Mouse (Mus musculus) intestine, embryonic 15.5 days (tissue): Measurements from ENCODE around the gene Man1a2. TPM values are rescaled to one million over a fixed set of nuclear protein-coding genes. Genes with fewer than 3 reads are reported as not detected.

ENCODE experiments used
- ATAC-seq: fragments of 200-750 bp; cut with Nextera tagmentation; 2 replicates; pipeline ENCODE4 v1.8.0; 2017; ENCODE audit warnings: moderate TSS enrichment, moderate library complexity
- H3K27ac ChIP-seq: fragments of 300-500 bp; sonication (generic); 2 replicates; pipeline ENCODE4 v1.5.1; 2015; ENCODE audit warnings: mild to moderate bottlenecking, inconsistent platforms
- H3K27me3 ChIP-seq: fragments of 300-500 bp; sonication (generic); replicated peaks from 2 replicates; pipeline ENCODE4 v1.6.1; 2015; ENCODE audit warnings: inconsistent platforms
- H3K36me3 ChIP-seq: fragments of 300-500 bp; sonication (generic); 2 replicates; pipeline ENCODE4 v1.6.1; 2015; ENCODE audit warnings: inconsistent platforms
- H3K4me1 ChIP-seq: fragments of 300-500 bp; sonication (generic); replicated peaks from 2 replicates; pipeline ENCODE4 v1.6.1; 2015; ENCODE audit warnings: inconsistent platforms
- H3K4me2 ChIP-seq: fragments of 300-500 bp; sonication (generic); replicated peaks from 2 replicates; pipeline ENCODE4 v1.6.1; 2015; ENCODE audit warnings: mild to moderate bottlenecking, inconsistent platforms
- H3K4me3 ChIP-seq: fragments of 300-500 bp; sonication (generic); replicated peaks from 2 replicates; pipeline ENCODE4 v1.5.1; 2015; ENCODE audit warnings: inconsistent platforms
- H3K9ac ChIP-seq: fragments of 300-500 bp; sonication (generic); 2 replicates; pipeline ENCODE4 v1.6.1; 2015; ENCODE audit warnings: inconsistent platforms
- H3K9me3 ChIP-seq: fragments of 300-500 bp; sonication (generic); 2 replicates; pipeline ENCODE4 v1.6.1; 2016; ENCODE audit warnings: inconsistent platforms
- WGBS: fragments of 180-500 bp; shearing (Covaris S2); methylation state at CpG from one replicate; pipeline ENCODE4 v1.1.7; 2015; 5-methylcytosine and 5-hydroxymethylcytosine counted together
- polyA plus RNA-seq: library from polyadenylated mRNA; unstranded; fragments of >200 nt; fragmentation: Nextera tagmentation; extraction: Ambion mirVana; gene quantifications from 2 replicates; pipeline ENCODE4 v1.2.1, GENCODE M21; 2015

The Man1a2 gene
- polyA plus RNA-seq, 1 experiment from 2014 or later, result 88.8 TPM

GRCm38 (mm10) chr3:100681448-100682092 lies 3.7 kb downstream of the Man1a2 start:
- H3K27ac ChIP-seq, result no peak overlapping the region
- peak overlapping the region; percentile 30; the same call in 1 of the 2 replicates for H3K9ac ChIP-seq
- H3K4me1 ChIP-seq, result peaks cover 10% of the 10 kb centered on the region
- 13% methylated on average over 11 of the region's 11 CpGs for WGBS
- H3K36me3 ChIP-seq, result no peaks in the 10 kb centered on the region
- H3K9me3 ChIP-seq, result no peaks in the 10 kb centered on the region
- H3K4me3 ChIP-seq, result peak overlapping the region; percentile 24; the same call in 1 of the 2 replicates
- no peak for ATAC-seq
- H3K4me2 ChIP-seq, result peak overlapping the region; percentile 64
- no peaks in the 10 kb centered on the region for H3K27me3 ChIP-seq

GRCm38 (mm10) chr3:100680226-100680625 lies 5.1 kb downstream of the Man1a2 start:
- no peak overlapping the region for H3K4me2 ChIP-seq
- 80% methylated on average over 2 of the region's 2 CpGs for WGBS

GRCm38 (mm10) chr3:100678951-100679570 lies 6.2 kb downstream of the Man1a2 start:
- Histone ChIP-seq H3K4me2 (no peak overlapping the region), H3K9me3 (no peaks in the 10 kb centered on the region), H3K27me3 (no peaks in the 10 kb centered on the region), H3K27ac (no peak overlapping the region), H3K4me3 (no peak overlapping the region), H3K9ac (no peak overlapping the region), H3K4me1 (peaks cover 10% of the 10 kb centered on the region), H3K36me3 (no peaks in the 10 kb centered on the region)
- ATAC-seq, result no peak
- 87% methylated on average over 6 of the region's 6 CpGs for WGBS

More at GRCm38 (mm10) chr3:100680226-100680625, 5.1 kb downstream of the Man1a2 start:
- Histone ChIP-seq H3K9me3 (no peaks in the 10 kb centered on the region), H3K27ac (no peak overlapping the region), H3K4me3 (no peak overlapping the region), H3K4me1 (peaks cover 10% of the 10 kb centered on the region), H3K27me3 (no peaks in the 10 kb centered on the region), H3K9ac (no peak overlapping the region), H3K36me3 (no peaks in the 10 kb centered on the region)
- ATAC-seq, result no peak

DNA sequence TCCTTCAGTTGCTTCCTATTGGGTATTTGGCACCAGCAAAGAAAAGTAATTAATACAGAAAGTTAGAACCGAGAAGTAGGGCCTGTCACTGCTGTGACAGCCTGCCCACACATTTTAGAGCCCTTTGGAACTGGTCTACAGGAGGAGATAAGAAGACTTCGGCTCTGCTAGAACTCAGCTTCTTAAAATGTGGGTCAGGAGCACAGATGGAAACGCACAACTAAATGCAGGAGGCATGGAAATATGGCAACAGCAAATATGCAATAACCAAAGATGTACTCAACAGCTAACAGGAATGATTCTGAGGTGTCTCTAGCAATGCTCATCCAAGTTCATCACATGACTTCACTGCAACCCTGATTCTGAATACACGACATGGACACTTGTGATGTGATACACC lies 10.2 kb downstream of the Man1a2 start:
- Histone ChIP-seq H3K4me2 (no peak overlapping the region), H3K9me3 (no peaks in the 10 kb centered on the region), H3K27ac (no peak overlapping the region), H3K4me1 (0 out of 2 replicates have a peak, but pooled peaks cover 4% of the 10 kb centered on the region), H3K9ac (no peak overlapping the region), H3K4me3 (no peak overlapping the region), H3K36me3 (no peaks in the 10 kb centered on the region), H3K27me3 (no peaks in the 10 kb centered on the region)
- 80% methylated on average over 4 of the region's 4 CpGs for WGBS
- no peak for ATAC-seq

DNA sequence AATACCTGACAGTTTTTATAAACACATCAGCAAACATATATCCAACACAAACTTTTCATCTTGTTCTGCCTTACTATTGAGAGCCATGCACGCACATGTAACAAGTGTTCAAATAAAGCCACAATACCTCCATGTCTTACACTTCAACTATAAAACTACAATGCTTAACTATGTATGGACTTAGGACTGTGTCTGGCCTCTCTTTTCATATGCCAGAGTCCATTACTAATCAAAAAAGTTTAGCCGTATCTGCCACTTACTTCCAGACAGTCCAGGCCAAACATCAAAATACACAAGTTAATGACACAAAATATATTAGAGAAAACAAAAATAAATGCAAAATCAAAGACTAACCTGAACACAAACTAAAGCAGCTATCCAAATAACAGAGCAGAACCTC lies 14.9 kb downstream of the Man1a2 start:
- no peak overlapping the region for H3K9ac ChIP-seq
- H3K27me3 ChIP-seq, result no peaks in the 10 kb centered on the region
- H3K9me3 ChIP-seq, result no peaks in the 10 kb centered on the region
- H3K4me2 ChIP-seq, result no peak overlapping the region
- H3K4me1 ChIP-seq, result 0 out of 2 replicates have a peak, but pooled peaks cover 4% of the 10 kb centered on the region
- H3K36me3 ChIP-seq, result no peaks in the 10 kb centered on the region
- WGBS, result 70% methylated on average over 2 of the region's 2 CpGs
- no peak for ATAC-seq
- no peak overlapping the region for H3K27ac ChIP-seq
- no peak overlapping the region for H3K4me3 ChIP-seq

GRCm38 (mm10) chr3:100653291-100653690 lies 32.0 kb downstream of the Man1a2 start:
- Histone ChIP-seq H3K27ac (no peak overlapping the region), H3K9me3 (no peaks in the 10 kb centered on the region), H3K9ac (no peak overlapping the region), H3K4me3 (no peak overlapping the region), H3K27me3 (no peaks in the 10 kb centered on the region), H3K36me3 (no peaks in the 10 kb centered on the region), H3K4me1 (no peaks in the 10 kb centered on the region), H3K4me2 (no peak overlapping the region)
- ATAC-seq, result no peak
- 71% methylated on average over 1 of the region's 1 CpGs for WGBS

- Histone ChIP-seq H3K9me3 (no peaks in the 10 kb centered on the region), H3K9ac (no peak overlapping the region), H3K36me3 (no peaks in the 10 kb centered on the region), H3K4me2 (no peak overlapping the region), H3K4me3 (no peak overlapping the region), H3K27ac (no peak overlapping the region), H3K4me1 (no peaks in the 10 kb centered on the region), H3K27me3 (no peaks in the 10 kb centered on the region)
- ATAC-seq, result no peak
- WGBS, result 93% methylated on average over 8 of the region's 8 CpGs
Measured at GRCm38 (mm10) chr3:100641581-100641980, 43.7 kb downstream of the Man1a2 start.

GRCm38 (mm10) chr3:100636255-100636654 lies 49.0 kb downstream of the Man1a2 start:
- no peaks in the 10 kb centered on the region for H3K27me3 ChIP-seq
- H3K27ac ChIP-seq, result no peak overlapping the region
- 82% methylated on average over 2 of the region's 2 CpGs for WGBS
- no peak overlapping the region for H3K9ac ChIP-seq
- H3K9me3 ChIP-seq, result no peaks in the 10 kb centered on the region
- no peak overlapping the region for H3K4me3 ChIP-seq
- no peak for ATAC-seq
- no peak overlapping the region for H3K4me2 ChIP-seq
- H3K4me1 ChIP-seq, result no peaks in the 10 kb centered on the region
- H3K36me3 ChIP-seq, result no peaks in the 10 kb centered on the region

DNA sequence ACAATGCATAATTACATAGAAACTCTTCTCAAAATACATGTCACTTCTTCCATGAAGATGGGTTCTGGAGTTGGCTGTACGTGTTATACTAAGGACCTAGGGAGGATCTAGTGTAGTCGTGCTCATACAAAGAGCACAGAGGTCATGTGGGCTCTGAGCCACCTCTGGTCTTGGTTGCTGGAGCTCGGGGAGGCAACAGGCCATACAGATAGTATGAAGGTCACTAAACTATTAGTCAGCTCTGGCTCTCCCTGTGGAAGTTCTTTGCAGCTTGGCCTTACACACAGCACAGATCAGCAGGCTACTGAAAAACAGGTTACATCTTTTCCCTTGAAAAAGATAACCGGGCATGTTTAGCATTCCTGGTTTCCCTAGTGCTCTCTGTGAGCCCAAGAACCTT lies 50.5 kb downstream of the Man1a2 start:
- Histone ChIP-seq H3K36me3 (no peaks in the 10 kb centered on the region), H3K27me3 (no peaks in the 10 kb centered on the region), H3K9ac (no peak overlapping the region), H3K4me2 (no peak overlapping the region), H3K27ac (no peak overlapping the region), H3K4me1 (no peaks in the 10 kb centered on the region), H3K4me3 (no peak overlapping the region), H3K9me3 (no peaks in the 10 kb centered on the region)
- WGBS, result 86% methylated on average over 4 of the region's 4 CpGs
- ATAC-seq, result no peak

DNA sequence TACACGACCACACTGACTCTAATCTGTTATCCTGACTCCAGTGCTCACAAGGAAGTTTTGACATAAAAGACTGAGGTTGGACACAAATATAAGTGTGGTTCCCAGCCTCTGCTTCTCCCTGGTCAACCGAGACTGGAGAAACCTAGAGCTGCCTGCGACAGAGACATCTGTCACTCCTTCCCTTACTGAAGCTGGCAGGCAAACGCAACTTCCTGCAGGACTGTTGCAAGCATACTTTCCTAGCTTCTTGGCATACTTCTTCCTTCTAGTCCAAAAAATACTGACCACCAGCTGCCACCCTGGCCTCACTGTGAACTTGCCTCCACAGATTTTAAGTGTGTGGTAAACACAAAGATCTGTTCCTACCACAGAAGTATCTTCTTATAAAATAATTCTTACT lies 66.8 kb downstream of the Man1a2 start:
- WGBS, result 68% methylated on average over 4 of the region's 4 CpGs
- H3K36me3 ChIP-seq, result no peaks in the 10 kb centered on the region
- H3K4me2 ChIP-seq, result no peak overlapping the region
- no peak overlapping the region for H3K4me3 ChIP-seq
- no peak for ATAC-seq
- no peaks in the 10 kb centered on the region for H3K9me3 ChIP-seq
- no peaks in the 10 kb centered on the region for H3K27me3 ChIP-seq
- H3K4me1 ChIP-seq, result no peaks in the 10 kb centered on the region
- no peak overlapping the region for H3K27ac ChIP-seq
- no peak overlapping the region for H3K9ac ChIP-seq

DNA sequence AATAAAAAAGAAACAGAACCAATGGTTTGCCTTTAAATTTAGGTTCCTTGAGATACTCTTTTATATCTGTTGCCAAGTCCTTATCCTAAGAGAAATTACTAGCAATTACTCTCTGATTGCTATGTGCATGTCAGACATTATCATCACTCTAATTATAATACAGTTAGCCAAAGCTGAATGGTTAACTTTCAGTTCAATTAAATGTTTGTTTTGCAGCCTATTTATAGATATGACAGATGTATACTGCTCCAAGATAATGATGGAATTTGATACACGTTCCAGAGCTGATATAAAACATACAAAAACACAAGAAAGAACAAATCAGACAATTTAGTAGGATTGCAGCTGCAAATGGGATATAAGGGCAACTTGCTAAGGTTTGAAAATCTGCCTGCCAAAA lies 74.4 kb downstream of the Man1a2 start:
- H3K4me1 ChIP-seq, result no peaks in the 10 kb centered on the region
- H3K27ac ChIP-seq, result no peak overlapping the region
- WGBS, result 36% methylated on average over 1 of the region's 1 CpGs
- no peak overlapping the region for H3K9ac ChIP-seq
- no peaks in the 10 kb centered on the region for H3K9me3 ChIP-seq
- no peak for ATAC-seq
- no peak overlapping the region for H3K4me2 ChIP-seq
- H3K27me3 ChIP-seq, result no peaks in the 10 kb centered on the region
- no peak overlapping the region for H3K4me3 ChIP-seq
- H3K36me3 ChIP-seq, result no peaks in the 10 kb centered on the region

GRCm38 (mm10) chr3:100604539-100604938 lies 80.8 kb downstream of the Man1a2 start:
- no peak overlapping the region for H3K4me3 ChIP-seq
- ATAC-seq, result peak; percentile 61; the same call in 1 of the 2 replicates
- H3K27ac ChIP-seq, result no peak overlapping the region
- no peaks in the 10 kb centered on the region for H3K9me3 ChIP-seq
- no peak overlapping the region for H3K9ac ChIP-seq
- no peaks in the 10 kb centered on the region for H3K4me1 ChIP-seq
- H3K4me2 ChIP-seq, result no peak overlapping the region
- 76% methylated on average over 2 of the region's 2 CpGs for WGBS
- H3K36me3 ChIP-seq, result no peaks in the 10 kb centered on the region
- no peaks in the 10 kb centered on the region for H3K27me3 ChIP-seq

DNA sequence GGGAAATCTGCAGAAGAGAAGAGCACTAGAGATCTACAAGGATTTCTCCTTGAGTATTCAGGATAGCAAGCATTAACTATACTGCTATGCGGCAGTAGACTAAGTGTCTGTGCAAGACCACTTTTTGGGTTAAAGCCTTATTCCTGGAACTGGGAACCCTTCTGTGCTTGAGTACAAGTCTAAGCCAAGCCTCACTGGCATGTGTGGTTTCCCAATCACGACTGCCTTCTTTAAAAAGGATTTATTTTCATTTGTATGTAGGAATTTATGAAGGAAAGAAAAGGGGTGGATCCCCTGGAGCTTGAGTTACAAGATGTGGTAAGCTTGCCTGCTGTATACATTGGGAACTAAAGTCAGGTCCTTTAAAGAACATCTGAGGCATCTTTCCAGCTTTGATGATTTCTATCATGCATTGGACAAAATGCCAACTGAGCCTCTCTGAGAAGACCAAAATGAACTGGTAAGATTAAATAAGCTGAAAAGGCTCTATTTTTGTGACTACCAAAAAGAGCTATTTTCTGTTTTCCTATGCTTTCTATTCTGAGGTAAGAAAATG lies 86.0 kb downstream of the Man1a2 start:
- no peak overlapping the region for H3K9ac ChIP-seq
- WGBS, result 78% methylated on average over 2 of the region's 2 CpGs

More for the DNA sequence above, 86.0 kb downstream of the Man1a2 start:
- Histone ChIP-seq H3K36me3 (no peaks in the 10 kb centered on the region), H3K9me3 (no peaks in the 10 kb centered on the region), H3K4me2 (no peak overlapping the region), H3K27me3 (no peaks in the 10 kb centered on the region), H3K4me3 (no peak overlapping the region), H3K27ac (no peak overlapping the region), H3K4me1 (no peaks in the 10 kb centered on the region)
- no peak for ATAC-seq
